Mouse (Mus musculus) spleen, adult 2 months (tissue): ENCODE results near the gene Pramef12.

Experiments used
- CTCF ChIP-seq: fragments of 200-500 bp; IDR thresholded peaks from 2 replicates; pipeline ENCODE4 v1.5.1; 2011; ENCODE audit warnings: mild to moderate bottlenecking, inconsistent platforms; ENCODE audit not compliant: insufficient read depth, insufficient read length, insufficient replicate concordance; ENCODE audit errors: extremely low read depth
- POLR2A ChIP-seq: fragments of 200-500 bp; IDR thresholded peaks from 2 replicates; pipeline ENCODE4 v1.6.1; 2011; ENCODE audit warnings: low read depth, low read length, inconsistent platforms

DNA sequence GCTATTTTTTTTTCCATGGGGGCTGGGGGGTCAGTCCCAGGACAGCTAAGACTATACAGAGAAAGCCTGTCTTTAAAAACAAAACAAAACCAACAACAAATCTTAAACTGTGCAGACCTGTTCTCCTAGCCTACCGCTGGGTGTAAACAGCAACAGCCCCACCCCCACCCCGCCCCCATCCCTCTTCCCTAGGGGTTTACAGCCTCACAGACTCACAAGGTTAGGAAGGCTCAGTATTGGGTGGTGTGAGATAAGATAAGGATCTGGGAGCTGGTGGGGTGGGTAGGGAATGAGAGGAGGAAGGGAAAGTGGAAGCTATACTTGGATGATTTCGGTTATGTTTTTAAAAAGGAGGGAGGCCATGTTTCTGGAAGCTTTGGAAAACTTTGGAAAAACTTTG is 11.9 kb downstream of the Pramef12 start:
- TF ChIP-seq CTCF (no peak), POLR2A (no peak)
